Mouse (Mus musculus) liver, embryonic 16.5 days (tissue): Measurements from ENCODE around the gene Ano8. TPM values are rescaled to one million over a fixed set of nuclear protein-coding genes. Genes with fewer than 3 reads are reported as not detected.
"Not testable (repeated sequence)": the region's sequence is repeated elsewhere in the genome, so short reads cannot be mapped to it uniquely, and the experiment has no call there.

Source experiments
- ATAC-seq: fragments of 200-750 bp; cut with Nextera tagmentation; 2 replicates; pipeline ENCODE4 v1.8.0; 2017; ENCODE audit warnings: low read depth, mild to moderate bottlenecking, moderate number of reproducible peaks, moderate library complexity
- H3K27ac ChIP-seq: fragments of 300-500 bp; sonication (generic); 2 replicates; pipeline ENCODE4 v1.5.1; 2014; ENCODE audit warnings: mild to moderate bottlenecking, low read length
- H3K27me3 ChIP-seq: fragments of 300-500 bp; sonication (generic); 2 replicates; pipeline ENCODE4 v1.6.1; 2014; ENCODE audit warnings: low read depth, low read length, mixed read lengths; ENCODE audit not compliant: control insufficient read depth, insufficient read depth
- H3K36me3 ChIP-seq: fragments of 300-500 bp; sonication (generic); 2 replicates; pipeline ENCODE4 v1.6.1; 2014; ENCODE audit warnings: mild to moderate bottlenecking; ENCODE audit not compliant: control insufficient read depth, insufficient read depth
- H3K4me1 ChIP-seq: fragments of 300-500 bp; sonication (generic); 2 replicates; pipeline ENCODE4 v1.6.1; 2014; ENCODE audit warnings: low read depth, low read length, mixed read lengths; ENCODE audit not compliant: control insufficient read depth
- H3K4me2 ChIP-seq: fragments of 300-500 bp; sonication (generic); 2 replicates; pipeline ENCODE4 v1.6.1; 2014; ENCODE audit warnings: low read depth, low read length, mixed read lengths
- H3K4me3 ChIP-seq: fragments of 300-500 bp; sonication (generic); 2 replicates; pipeline ENCODE4 v1.5.1; 2014; ENCODE audit warnings: low read depth, mild to moderate bottlenecking, low read length
- H3K9ac ChIP-seq: fragments of 300-500 bp; sonication (generic); 2 replicates; pipeline ENCODE4 v1.6.1; 2014; ENCODE audit warnings: low read depth, low read length
- H3K9me3 ChIP-seq: fragments of 300-500 bp; sonication (generic); replicated peaks from 2 replicates; pipeline ENCODE4 v1.6.1; 2016; ENCODE audit warnings: low read length; ENCODE audit not compliant: control insufficient read depth
- WGBS: fragments of 180-500 bp; shearing (Covaris S2); extraction: QIAGEN DNeasy Blood & Tissue Kit; methylation state at CpG from one replicate; pipeline ENCODE4 v1.1.7; 2014; ENCODE audit not compliant: insufficient replicate concordance; 5-methylcytosine and 5-hydroxymethylcytosine counted together
- polyA plus RNA-seq: library from polyadenylated mRNA; unstranded; fragments of >200 nt; fragmentation: Nextera tagmentation; extraction: Ambion mirVana; gene quantifications from 2 replicates; pipeline ENCODE4 v1.2.1, GENCODE M21; 2015

Ano8 gene
- polyA plus RNA-seq, 1 experiment from 2014 or later: 0.14 TPM

- Histone ChIP-seq H3K9me3 (no peaks in the 10 kb centered on the region), H3K27ac (no peak overlapping the region), H3K4me1 (no peaks in the 10 kb centered on the region), H3K4me3 (no peak overlapping the region), H3K27me3 (no peaks in the 10 kb centered on the region; the same call in 1 of the 2 replicates), H3K9ac (no peak overlapping the region), H3K36me3 (no peaks in the 10 kb centered on the region), H3K4me2 (no peak overlapping the region)
- no peak for ATAC-seq
- WGBS: 55% methylated on average over 7 of the region's 7 CpGs
Measured at GRCm38 (mm10) chr8:71445096-71445495, 40.7 kb downstream of the Ano8 start.

GRCm38 (mm10) chr8:71441404-71441803, 44.4 kb downstream of the Ano8 start:
- Histone ChIP-seq H3K27ac (no peak overlapping the region), H3K4me3 (no peak overlapping the region), H3K4me2 (no peak overlapping the region), H3K9me3 (no peaks in the 10 kb centered on the region), H3K36me3 (no peaks in the 10 kb centered on the region), H3K27me3 (no peaks in the 10 kb centered on the region; the same call in 1 of the 2 replicates), H3K4me1 (no peaks in the 10 kb centered on the region), H3K9ac (no peak overlapping the region)
- no peak for ATAC-seq
- 0% methylated on average over 7 of the region's 7 CpGs for WGBS

GRCm38 (mm10) chr8:71437041-71437440, 48.7 kb downstream of the Ano8 start:
- no peak for ATAC-seq
- H3K9me3 ChIP-seq: no peaks in the 10 kb centered on the region
- H3K9ac ChIP-seq: no peak overlapping the region
- no peak overlapping the region for H3K4me2 ChIP-seq
- no peak overlapping the region for H3K4me3 ChIP-seq
- H3K27me3 ChIP-seq: no peaks in the 10 kb centered on the region; the same call in 1 of the 2 replicates
- no peaks in the 10 kb centered on the region for H3K4me1 ChIP-seq
- 42% methylated on average over 3 of the region's 3 CpGs for WGBS
- no peaks in the 10 kb centered on the region for H3K36me3 ChIP-seq
- H3K27ac ChIP-seq: no peak overlapping the region

GRCm38 (mm10) chr8:71432935-71433334, 52.8 kb downstream of the Ano8 start:
- 59% methylated on average over 1 of the region's 1 CpGs for WGBS
- not testable (repeated sequence) for H3K9me3 ChIP-seq, H3K27me3 ChIP-seq, H3K27ac ChIP-seq, H3K36me3 ChIP-seq, H3K4me3 ChIP-seq, H3K9ac ChIP-seq, H3K4me1 ChIP-seq, H3K4me2 ChIP-seq, ATAC-seq

Other genes with a start within 250 kb of the Ano8 start
- 7.4 and 7.8 TPM in 2 replicates for gene Myo9b, start 213.2 kb downstream of the Ano8 start, polyA plus RNA-seq
- 42.8 and 47.1 TPM in 2 replicates for gene Haus8, start 213.0 kb downstream of the Ano8 start, polyA plus RNA-seq
- gene Use1, start 119.1 kb downstream of the Ano8 start, polyA plus RNA-seq: 40.7 and 41.2 TPM in 2 replicates
- 3.9 and 4.7 TPM in 2 replicates for gene Ocel1, start 114.7 kb downstream of the Ano8 start, polyA plus RNA-seq
- gene Nr2f6, start 104.0 kb downstream of the Ano8 start, polyA plus RNA-seq: 13.9 and 17.2 TPM in 2 replicates
- 4.2 and 4.3 TPM in 2 replicates for gene Ushbp1, start 90.2 kb downstream of the Ano8 start, polyA plus RNA-seq
- gene Babam1, start 89.1 kb downstream of the Ano8 start, polyA plus RNA-seq: 46.6 and 48.2 TPM in 2 replicates
- 39.8 and 48.1 TPM in 2 replicates for gene Ankle1, start 80.0 kb downstream of the Ano8 start, polyA plus RNA-seq
- gene Abhd8, start 22.3 kb downstream of the Ano8 start, polyA plus RNA-seq: 5.0 and 5.7 TPM in 2 replicates
- gene Mrpl34, start 21.0 kb downstream of the Ano8 start, polyA plus RNA-seq: 87.3 and 88.6 TPM in 2 replicates
- 32.1 and 32.8 TPM in 2 replicates for gene Dda1, start 16.8 kb downstream of the Ano8 start, polyA plus RNA-seq
- gene Gtpbp3, start 2.1 kb upstream of the Ano8 start, polyA plus RNA-seq: 5.3 and 5.4 TPM in 2 replicates
- 18.2 and 20.3 TPM in 2 replicates for gene Plvap, start 25.8 kb upstream of the Ano8 start, polyA plus RNA-seq
- gene Ccdc194, start 39.7 kb upstream of the Ano8 start, polyA plus RNA-seq: 0.19 and 0.20 TPM in 2 replicates
- 24.5 and 27.0 TPM in 2 replicates for gene Bst2, start 51.5 kb upstream of the Ano8 start, polyA plus RNA-seq
- 30.2 and 32.5 TPM in 2 replicates for gene Mvb12a, start 57.0 kb upstream of the Ano8 start, polyA plus RNA-seq
- gene Tmem221, start 72.9 kb upstream of the Ano8 start, polyA plus RNA-seq: 0.55 and 0.67 TPM in 2 replicates
- gene Nxnl1, start 80.6 kb upstream of the Ano8 start, polyA plus RNA-seq: 0.05 TPM in 1 of 2 replicates, not detected in the other
- 2.8 and 3.2 TPM in 2 replicates for gene Slc27a1, start 82.9 kb upstream of the Ano8 start, polyA plus RNA-seq
- 81.3 and 93.9 TPM in 2 replicates for gene Pgls, start 106.2 kb upstream of the Ano8 start, polyA plus RNA-seq
- gene Fam129c, start 111.7 kb upstream of the Ano8 start, polyA plus RNA-seq: 1.6 and 2.1 TPM in 2 replicates
- 18.5 and 22.5 TPM in 2 replicates for gene Colgalt1, start 125.0 kb upstream of the Ano8 start, polyA plus RNA-seq
- 0.15 and 0.20 TPM in 2 replicates for gene Unc13a, start 185.8 kb upstream of the Ano8 start, polyA plus RNA-seq
- gene Jak3, start 190.3 kb upstream of the Ano8 start, polyA plus RNA-seq: 5.7 and 6.3 TPM in 2 replicates
- 1.6 and 2.2 TPM in 2 replicates for gene Insl3, start 203.3 kb upstream of the Ano8 start, polyA plus RNA-seq
- gene B3gnt3, start 215.8 kb upstream of the Ano8 start, polyA plus RNA-seq: 4.9 and 5.5 TPM in 2 replicates
- gene Fcho1, start 239.8 kb upstream of the Ano8 start, polyA plus RNA-seq: 21.1 and 24.5 TPM in 2 replicates